Mouse (Mus musculus) liver, postnatal 0 days (tissue): Measurements from ENCODE around the gene Ptpn23.

Experiments
- CTCF ChIP-seq: sonication (generic); IDR thresholded peaks from 2 replicates; pipeline ENCODE4 v1.5.1; 2016; ENCODE audit warnings: antibody characterized with exemption, low read depth
- EP300 ChIP-seq: IDR thresholded peaks from 2 replicates; pipeline ENCODE4 v1.6.1; 2016; ENCODE audit warnings: antibody characterized with exemption, low read depth, mild to moderate bottlenecking

DNA sequence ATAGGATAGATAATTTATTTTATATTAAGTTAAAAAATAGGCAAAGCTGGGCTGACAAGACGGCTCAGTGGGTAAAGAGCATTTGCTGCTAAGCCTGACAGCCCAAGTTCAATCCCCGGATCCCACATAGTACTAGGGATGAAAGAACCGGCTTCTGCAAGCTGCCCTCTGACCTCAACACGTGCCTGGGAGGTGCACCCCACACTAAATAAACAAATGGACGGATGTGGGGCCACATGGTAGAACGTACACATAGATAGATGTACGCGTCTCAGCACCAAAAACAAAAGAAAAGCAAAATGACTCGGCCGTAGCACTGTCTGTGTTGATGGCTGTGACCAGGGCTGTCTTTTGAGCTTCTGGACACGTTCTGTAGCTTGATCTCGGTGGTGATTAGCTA is 46.7 kb downstream of the Ptpn23 start:
- TF ChIP-seq CTCF (no peak), EP300 (no peak)
